Mouse (Mus musculus) midbrain, embryonic 16.5 days (tissue): ENCODE results near the gene Srbd1. TPM values are rescaled to one million over a fixed set of nuclear protein-coding genes. Genes with fewer than 3 reads are reported as not detected.

ENCODE experiments used
- ATAC-seq: fragments of 200-750 bp; cut with Nextera tagmentation; 2 replicates; pipeline ENCODE4 v1.8.0; 2017; ENCODE audit warnings: moderate TSS enrichment
- H3K27ac ChIP-seq: fragments of 300-500 bp; sonication (generic); 2 replicates; pipeline ENCODE4 v1.5.1; 2014; ENCODE audit warnings: mild to moderate bottlenecking, low read length, mixed read lengths
- H3K27me3 ChIP-seq: fragments of 300-500 bp; sonication (generic); 2 replicates; pipeline ENCODE4 v1.6.1; 2014; ENCODE audit warnings: low read depth, low read length, mixed read lengths; ENCODE audit not compliant: control insufficient read depth, insufficient read depth
- H3K36me3 ChIP-seq: fragments of 300-500 bp; sonication (generic); 2 replicates; pipeline ENCODE4 v1.6.1; 2014; ENCODE audit warnings: mild to moderate bottlenecking, low read length, moderate library complexity, mixed read lengths; ENCODE audit not compliant: control insufficient read depth, insufficient read depth
- H3K4me1 ChIP-seq: fragments of 300-500 bp; sonication (generic); 2 replicates; pipeline ENCODE4 v1.6.1; 2014; ENCODE audit warnings: mild to moderate bottlenecking, low read length, mixed read lengths; ENCODE audit not compliant: control insufficient read depth, insufficient read depth
- H3K4me2 ChIP-seq: fragments of 300-500 bp; sonication (generic); 2 replicates; pipeline ENCODE4 v1.6.1; 2014; ENCODE audit warnings: mild to moderate bottlenecking, low read length, mixed read lengths
- H3K4me3 ChIP-seq: fragments of 300-500 bp; sonication (generic); 2 replicates; pipeline ENCODE4 v1.5.1; 2014; ENCODE audit warnings: low read depth, mild to moderate bottlenecking, low read length, moderate library complexity, mixed read lengths
- H3K9ac ChIP-seq: fragments of 300-500 bp; sonication (generic); 2 replicates; pipeline ENCODE4 v1.6.1; 2014; ENCODE audit warnings: low read depth, low read length, mixed read lengths
- H3K9me3 ChIP-seq: fragments of 300-500 bp; sonication (generic); replicated peaks from 2 replicates; pipeline ENCODE4 v1.6.1; 2014; ENCODE audit warnings: mild to moderate bottlenecking, low read length, mixed read lengths; ENCODE audit not compliant: control insufficient read depth, poor library complexity, severe bottlenecking
- WGBS: fragments of 180-500 bp; shearing (Covaris S2); extraction: QIAGEN DNeasy Blood & Tissue Kit; methylation state at CpG from one replicate; pipeline ENCODE4 v1.1.7; 2014; 5-methylcytosine and 5-hydroxymethylcytosine counted together
- polyA plus RNA-seq: library from polyadenylated mRNA; unstranded; fragments of >200 nt; fragmentation: Nextera tagmentation; extraction: Ambion mirVana; gene quantifications from 2 replicates; pipeline ENCODE4 v1.2.1, GENCODE M21; 2015

Srbd1 gene
- polyA plus RNA-seq, 1 experiment from 2014 or later = 15.5 TPM

DNA sequence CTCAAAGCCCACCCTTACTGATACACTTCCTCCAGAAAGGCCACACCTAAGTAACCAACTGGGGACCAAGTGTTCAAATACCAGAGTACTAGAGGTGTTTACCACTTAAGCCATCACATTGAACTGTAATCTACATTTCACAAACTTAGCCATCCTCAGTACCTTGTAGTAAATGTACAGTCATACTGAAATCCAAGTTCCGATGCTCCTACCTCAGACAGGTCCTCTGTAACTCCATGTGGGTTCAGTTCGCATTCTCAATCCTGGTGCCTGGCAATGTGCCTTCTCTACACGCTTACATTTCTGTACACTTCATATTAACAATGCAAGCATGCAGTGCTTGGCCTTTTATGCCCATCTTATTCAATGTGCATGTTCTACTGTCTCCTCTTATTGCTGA, 77.5 kb downstream of the Srbd1 start:
- H3K36me3 ChIP-seq = no peaks in the 10 kb centered on the region
- H3K4me3 ChIP-seq = no peak overlapping the region
- no peaks in the 10 kb centered on the region for H3K27me3 ChIP-seq
- no peak overlapping the region for H3K27ac ChIP-seq
- no peaks in the 10 kb centered on the region for H3K4me1 ChIP-seq
- no peak for ATAC-seq
- no peak overlapping the region for H3K4me2 ChIP-seq
- 94% methylated on average over 3 of the region's 3 CpGs for WGBS
- H3K9me3 ChIP-seq = no peaks in the 10 kb centered on the region
- H3K9ac ChIP-seq = no peak overlapping the region

GRCm38 (mm10) chr17:86065833-86066232, 79.1 kb downstream of the Srbd1 start:
- no peaks in the 10 kb centered on the region for H3K4me1 ChIP-seq
- H3K27ac ChIP-seq = no peak overlapping the region
- no peaks in the 10 kb centered on the region for H3K36me3 ChIP-seq
- 93% methylated on average over 7 of the region's 7 CpGs for whole genome bisulfite sequencing
- ATAC-seq = no peak
- H3K9ac ChIP-seq = no peak overlapping the region
- H3K4me2 ChIP-seq = no peak overlapping the region
- no peak overlapping the region for H3K4me3 ChIP-seq
- no peaks in the 10 kb centered on the region for H3K27me3 ChIP-seq
- no peaks in the 10 kb centered on the region for H3K9me3 ChIP-seq

- H3K4me2 ChIP-seq = no peak overlapping the region
- no peaks in the 10 kb centered on the region for H3K36me3 ChIP-seq
- no peaks in the 10 kb centered on the region for H3K27me3 ChIP-seq
- 12% methylated on average over 5 of the region's 5 CpGs for WGBS
- H3K27ac ChIP-seq = no peak overlapping the region
- H3K4me1 ChIP-seq = no peaks in the 10 kb centered on the region
- no peak overlapping the region for H3K9ac ChIP-seq
- 0 out of 2 replicates have a peak, but pooled peaks have one; percentile 14 for ATAC-seq
- H3K9me3 ChIP-seq = no peaks in the 10 kb centered on the region; the same call in 1 of the 2 replicates
- H3K4me3 ChIP-seq = no peak overlapping the region
Measured at GRCm38 (mm10) chr17:86063461-86063860, 81.5 kb downstream of the Srbd1 start.

GRCm38 (mm10) chr17:86060911-86061310, 84.1 kb downstream of the Srbd1 start:
- Histone ChIP-seq H3K9ac (no peak overlapping the region), H3K4me3 (no peak overlapping the region), H3K36me3 (no peaks in the 10 kb centered on the region), H3K27ac (no peak overlapping the region), H3K27me3 (no peaks in the 10 kb centered on the region), H3K9me3 (no peaks in the 10 kb centered on the region; the same call in 1 of the 2 replicates), H3K4me1 (no peaks in the 10 kb centered on the region), H3K4me2 (no peak overlapping the region)
- no peak for ATAC-seq
- 92% methylated on average over 5 of the region's 5 CpGs for WGBS

DNA sequence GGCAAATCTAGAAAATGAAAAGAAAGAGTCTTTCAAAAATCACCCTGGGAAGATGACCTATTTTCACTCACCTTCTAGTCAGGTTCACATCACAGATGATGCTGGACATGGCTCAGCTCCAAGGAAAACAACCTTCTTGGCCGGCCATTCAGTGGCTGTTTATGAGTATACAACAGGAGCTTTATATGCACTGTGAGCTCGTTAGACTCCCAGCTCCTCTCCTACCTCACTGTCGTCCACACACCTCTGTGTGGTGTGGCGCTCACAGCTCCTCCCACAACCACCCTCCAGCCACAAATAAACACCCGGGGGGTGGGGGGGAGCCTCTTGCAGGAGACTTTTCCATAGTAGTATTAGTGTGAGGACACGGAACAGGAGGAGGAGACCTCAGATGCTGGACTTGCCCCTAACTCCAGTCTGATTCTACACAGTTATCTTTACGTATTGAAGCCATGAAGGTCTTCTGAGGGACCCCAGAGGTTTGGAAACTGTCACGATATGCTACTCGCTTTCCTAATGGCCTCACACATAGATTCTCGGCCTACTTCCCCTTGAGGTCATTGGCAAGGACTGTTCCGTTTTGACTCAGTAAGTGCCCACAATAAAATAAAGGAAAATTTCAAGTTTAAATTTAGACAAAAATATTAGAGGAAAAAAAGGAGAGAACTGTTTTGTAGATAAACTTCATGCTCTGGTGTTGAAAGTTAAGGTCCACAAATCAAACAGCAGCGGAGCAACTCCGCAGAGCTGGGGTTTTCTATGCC, 104.6 kb downstream of the Srbd1 start:
- ATAC-seq = no peak
- no peak overlapping the region for H3K9ac ChIP-seq
- no peaks in the 10 kb centered on the region for H3K36me3 ChIP-seq
- no peaks in the 10 kb centered on the region for H3K9me3 ChIP-seq
- no peak overlapping the region for H3K4me3 ChIP-seq
- no peaks in the 10 kb centered on the region for H3K4me1 ChIP-seq
- H3K4me2 ChIP-seq = no peak overlapping the region
- no peak overlapping the region for H3K27ac ChIP-seq
- WGBS = 84% methylated on average over 13 of the region's 13 CpGs
- H3K27me3 ChIP-seq = no peaks in the 10 kb centered on the region

DNA sequence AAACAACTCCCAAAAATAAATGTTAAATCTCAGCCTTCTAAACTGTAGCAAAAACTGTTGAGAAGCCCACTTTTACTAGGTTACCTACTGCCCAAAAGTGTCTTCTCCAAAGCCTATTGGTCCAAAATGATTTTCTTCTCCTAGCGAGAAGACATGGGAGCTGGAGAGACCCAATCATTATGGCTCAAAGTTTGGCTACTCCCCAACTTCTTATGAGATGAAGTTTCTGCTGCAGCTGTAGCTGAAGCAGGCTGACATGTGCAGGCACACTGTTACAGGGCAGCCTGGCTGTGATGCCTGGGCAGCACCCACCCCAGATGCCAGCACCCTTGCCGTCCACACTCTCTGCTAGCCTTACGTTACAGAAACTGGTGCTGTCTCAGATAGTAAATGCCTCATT, 105.2 kb downstream of the Srbd1 start:
- no peak overlapping the region for H3K9ac ChIP-seq
- 80% methylated on average over 3 of the region's 3 CpGs for WGBS
- H3K9me3 ChIP-seq = no peaks in the 10 kb centered on the region
- no peaks in the 10 kb centered on the region for H3K27me3 ChIP-seq
- H3K36me3 ChIP-seq = no peaks in the 10 kb centered on the region
- H3K4me2 ChIP-seq = no peak overlapping the region
- no peaks in the 10 kb centered on the region for H3K4me1 ChIP-seq
- no peak overlapping the region for H3K27ac ChIP-seq
- no peak for ATAC-seq
- H3K4me3 ChIP-seq = no peak overlapping the region

GRCm38 (mm10) chr17:86038211-86038648, 106.7 kb downstream of the Srbd1 start:
- Histone ChIP-seq H3K9me3 (no peaks in the 10 kb centered on the region), H3K4me3 (no peak overlapping the region), H3K4me2 (no peak overlapping the region), H3K9ac (no peak overlapping the region), H3K4me1 (no peaks in the 10 kb centered on the region), H3K36me3 (no peaks in the 10 kb centered on the region), H3K27ac (no peak overlapping the region), H3K27me3 (no peaks in the 10 kb centered on the region)
- ATAC-seq = no peak
- WGBS = 69% methylated on average over 13 of the region's 13 CpGs

DNA sequence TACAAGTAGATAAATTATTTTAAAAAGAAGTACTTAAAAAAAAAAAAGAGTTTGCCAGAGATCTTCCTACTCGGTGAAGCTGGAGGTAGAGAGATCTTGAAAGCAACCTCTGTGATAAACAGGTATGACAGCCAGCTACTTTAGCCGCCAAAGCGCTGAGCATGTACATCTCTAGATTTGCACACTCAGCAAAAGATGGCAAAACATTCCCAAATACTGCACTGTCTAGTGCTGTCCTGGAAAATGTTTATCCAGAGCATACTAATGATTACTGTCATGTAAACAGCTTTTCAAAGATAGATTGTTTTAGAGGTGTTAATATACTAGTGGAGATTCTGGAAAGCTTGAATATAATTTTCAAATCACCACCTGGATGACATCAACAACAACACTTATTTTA, 109.4 kb downstream of the Srbd1 start:
- no peaks in the 10 kb centered on the region for H3K36me3 ChIP-seq
- H3K4me2 ChIP-seq = no peak overlapping the region
- no peak overlapping the region for H3K9ac ChIP-seq
- H3K27ac ChIP-seq = no peak overlapping the region
- no peaks in the 10 kb centered on the region for H3K27me3 ChIP-seq
- 93% methylated on average over 3 of the region's 3 CpGs for WGBS
- H3K9me3 ChIP-seq = no peaks in the 10 kb centered on the region
- no peaks in the 10 kb centered on the region for H3K4me1 ChIP-seq
- no peak for ATAC-seq
- no peak overlapping the region for H3K4me3 ChIP-seq

- Histone ChIP-seq H3K27ac (no peak overlapping the region), H3K36me3 (no peaks in the 10 kb centered on the region), H3K9ac (no peak overlapping the region), H3K9me3 (no peaks in the 10 kb centered on the region), H3K4me3 (no peak overlapping the region), H3K4me1 (no peaks in the 10 kb centered on the region), H3K27me3 (no peaks in the 10 kb centered on the region), H3K4me2 (no peak overlapping the region)
- WGBS = 78% methylated on average over 12 of the region's 12 CpGs
- ATAC-seq = no peak
Measured at GRCm38 (mm10) chr17:86035146-86035545, 109.8 kb downstream of the Srbd1 start.
